Mouse (Mus musculus) lung, postnatal 0 days (tissue): ENCODE results near the gene Ccdc13. TPM values are rescaled to one million over a fixed set of nuclear protein-coding genes. Genes with fewer than 3 reads are reported as not detected.
A peak's percentile ranks its signal among the peaks of the same experiment; 100 is the strongest.

ENCODE experiments used
- ATAC-seq: fragments of 200-750 bp; cut with Nextera tagmentation; 2 replicates; pipeline ENCODE4 v1.8.0; 2017; ENCODE audit warnings: moderate library complexity
- DNase-seq: peaks from one replicate; pipeline ENCODE4 v3.0.0-alpha.2; 2016; ENCODE audit warnings: low spot score
- H3K27ac ChIP-seq: fragments of 300-500 bp; sonication (generic); 2 replicates; pipeline ENCODE4 v1.5.1; 2014; ENCODE audit warnings: antibody characterized with exemption, mild to moderate bottlenecking, low read length, mixed read lengths
- H3K27me3 ChIP-seq: fragments of 300-500 bp; sonication (generic); replicated peaks from 2 replicates; pipeline ENCODE4 v1.6.1; 2014; ENCODE audit warnings: low read length, mixed read lengths; ENCODE audit not compliant: insufficient read depth
- H3K36me3 ChIP-seq: fragments of 300-500 bp; sonication (generic); 2 replicates; pipeline ENCODE4 v1.6.1; 2014; ENCODE audit warnings: low read length, mixed read lengths; ENCODE audit not compliant: insufficient read depth
- H3K4me1 ChIP-seq: fragments of 300-500 bp; sonication (generic); 2 replicates; pipeline ENCODE4 v1.6.1; 2014; ENCODE audit warnings: antibody characterized with exemption, low read depth, low read length, mixed read lengths; ENCODE audit not compliant: insufficient read depth
- H3K4me2 ChIP-seq: fragments of 300-500 bp; sonication (generic); replicated peaks from 2 replicates; pipeline ENCODE4 v1.6.1; 2014; ENCODE audit warnings: low read depth, mild to moderate bottlenecking, low read length, moderate library complexity, mixed read lengths
- H3K4me3 ChIP-seq: fragments of 300-500 bp; sonication (generic); 2 replicates; pipeline ENCODE4 v1.5.1; 2014; ENCODE audit warnings: low read depth, low read length
- H3K9ac ChIP-seq: fragments of 300-500 bp; sonication (generic); replicated peaks from 2 replicates; pipeline ENCODE4 v1.6.1; 2014; ENCODE audit warnings: low read depth, mild to moderate bottlenecking
- H3K9me3 ChIP-seq: fragments of 300-500 bp; sonication (generic); 2 replicates; pipeline ENCODE4 v1.6.1; 2016; ENCODE audit warnings: low read length, mixed read lengths
- CTCF ChIP-seq: IDR thresholded peaks from 2 replicates; pipeline ENCODE4 v1.5.1; 2016; ENCODE audit warnings: antibody characterized with exemption, mild to moderate bottlenecking
- EP300 ChIP-seq: IDR thresholded peaks from 2 replicates; pipeline ENCODE4 v1.6.1; 2016; ENCODE audit warnings: antibody characterized with exemption, mild to moderate bottlenecking, control low read depth
- WGBS: fragments of 180-500 bp; shearing (Covaris S2); extraction: QIAGEN DNeasy Blood & Tissue Kit; methylation state at CpG from one replicate; pipeline ENCODE4 v1.1.7; 2014; 5-methylcytosine and 5-hydroxymethylcytosine counted together
- polyA plus RNA-seq: library from polyadenylated mRNA; unstranded; fragments of >200 nt; fragmentation: Nextera tagmentation; extraction: Ambion mirVana; gene quantifications from 2 replicates; pipeline ENCODE4 v1.2.1, GENCODE M21; 2015

Ccdc13 gene
- polyA plus RNA-seq, 1 experiment from 2014 or later, result 1.8 TPM

- no peaks in the 10 kb centered on the region for H3K9me3 ChIP-seq
- H3K4me3 ChIP-seq, result no peak overlapping the region
- H3K4me1 ChIP-seq, result no peaks in the 10 kb centered on the region
- H3K27me3 ChIP-seq, result no peaks in the 10 kb centered on the region
- H3K9ac ChIP-seq, result no peak overlapping the region
- peaks cover 9% of the 10 kb centered on the region for H3K36me3 ChIP-seq
- ATAC-seq, result no peak
- TF ChIP-seq CTCF (no peak), EP300 (no peak)
- 44% methylated on average over 3 of the region's 3 CpGs for WGBS
- H3K4me2 ChIP-seq, result no peak overlapping the region
- no peak overlapping the region for H3K27ac ChIP-seq
- DNase-seq, result peak; percentile 22
Observed at GRCm38 (mm10) chr9:121757432-121757831, 81.8 kb downstream of the Ccdc13 start.

- 80% methylated on average over 3 of the region's 3 CpGs for WGBS
- Histone ChIP-seq H3K36me3 (peaks cover 11% of the 10 kb centered on the region), H3K4me1 (no peaks in the 10 kb centered on the region), H3K27ac (no peak overlapping the region), H3K4me2 (no peak overlapping the region), H3K4me3 (no peak overlapping the region), H3K27me3 (no peaks in the 10 kb centered on the region), H3K9ac (no peak overlapping the region), H3K9me3 (no peaks in the 10 kb centered on the region)
- no peak for ATAC-seq
- no peak for DNase-seq
- no peak for TF ChIP-seq CTCF
- no peak for TF ChIP-seq EP300
Observed at GRCm38 (mm10) chr9:121756785-121757184, 82.5 kb downstream of the Ccdc13 start.

GRCm38 (mm10) chr9:121754624-121755023 lies 84.6 kb downstream of the Ccdc13 start:
- 86% methylated on average over 3 of the region's 3 CpGs for WGBS
- Histone ChIP-seq H3K4me1 (no peaks in the 10 kb centered on the region), H3K4me2 (no peak overlapping the region)

GRCm38 (mm10) chr9:121752774-121753173 lies 86.5 kb downstream of the Ccdc13 start:
- H3K4me1 ChIP-seq, result no peaks in the 10 kb centered on the region
- H3K4me3 ChIP-seq, result no peak overlapping the region
- ATAC-seq (no peak), DNase-seq (no peak)
- 92% methylated on average over 9 of the region's 9 CpGs for WGBS
- TF ChIP-seq CTCF (no peak), EP300 (no peak)
- no peak overlapping the region for H3K27ac ChIP-seq
- peaks cover 44% of the 10 kb centered on the region for H3K36me3 ChIP-seq
- no peaks in the 10 kb centered on the region for H3K9me3 ChIP-seq
- no peak overlapping the region for H3K4me2 ChIP-seq
- H3K9ac ChIP-seq, result no peak overlapping the region
- H3K27me3 ChIP-seq, result no peaks in the 10 kb centered on the region

More at GRCm38 (mm10) chr9:121754624-121755023, 84.6 kb downstream of the Ccdc13 start:
- peaks cover 26% of the 10 kb centered on the region for H3K36me3 ChIP-seq
- no peak overlapping the region for H3K4me3 ChIP-seq
- DNase-seq, result no peak
- no peaks in the 10 kb centered on the region for H3K9me3 ChIP-seq
- H3K27ac ChIP-seq, result no peak overlapping the region
- no peaks in the 10 kb centered on the region for H3K27me3 ChIP-seq
- ATAC-seq, result no peak
- TF ChIP-seq CTCF (no peak), EP300 (no peak)
- H3K9ac ChIP-seq, result no peak overlapping the region

Other genes with a start within 250 kb of the Ccdc13 start
- gene Lyzl4, start 197.4 kb downstream of the Ccdc13 start, polyA plus RNA-seq, result not detected in 2 replicates
- gene Vipr1, start 196.7 kb downstream of the Ccdc13 start, polyA plus RNA-seq, result 0.20 and 0.29 TPM in 2 replicates
- 6.1 and 7.7 TPM in 2 replicates for gene Sec22c, start 134.0 kb downstream of the Ccdc13 start, polyA plus RNA-seq
- gene Ss18l2, start 129.1 kb downstream of the Ccdc13 start, polyA plus RNA-seq, result 79.7 and 104 TPM in 2 replicates
- gene Nktr, start 120.3 kb downstream of the Ccdc13 start, polyA plus RNA-seq, result 43.6 and 51.3 TPM in 2 replicates
- 10.7 and 11.2 TPM in 2 replicates for gene Zfp651, start 80.1 kb downstream of the Ccdc13 start, polyA plus RNA-seq
- 0.05 TPM in 1 of 2 replicates, not detected in the other for gene Klhl40, start 61.9 kb downstream of the Ccdc13 start, polyA plus RNA-seq
- gene Hhatl, start 47.0 kb downstream of the Ccdc13 start, polyA plus RNA-seq, result 0.73 and 1.0 TPM in 2 replicates
- 164 and 206 TPM in 2 replicates for gene Higd1a, start 18.9 kb upstream of the Ccdc13 start, polyA plus RNA-seq
- 14.8 and 16.2 TPM in 2 replicates for gene Ackr2, start 58.9 kb upstream of the Ccdc13 start, polyA plus RNA-seq
- gene Cyp8b1, start 76.8 kb upstream of the Ccdc13 start, polyA plus RNA-seq, result 0.10 and 0.18 TPM in 2 replicates
- 1.6 and 3.0 TPM in 2 replicates for gene Fam198a, start 111.5 kb upstream of the Ccdc13 start, polyA plus RNA-seq
- 4.3 and 5.6 TPM in 2 replicates for gene Pomgnt2, start 157.6 kb upstream of the Ccdc13 start, polyA plus RNA-seq